In the genomic region with DNA sequence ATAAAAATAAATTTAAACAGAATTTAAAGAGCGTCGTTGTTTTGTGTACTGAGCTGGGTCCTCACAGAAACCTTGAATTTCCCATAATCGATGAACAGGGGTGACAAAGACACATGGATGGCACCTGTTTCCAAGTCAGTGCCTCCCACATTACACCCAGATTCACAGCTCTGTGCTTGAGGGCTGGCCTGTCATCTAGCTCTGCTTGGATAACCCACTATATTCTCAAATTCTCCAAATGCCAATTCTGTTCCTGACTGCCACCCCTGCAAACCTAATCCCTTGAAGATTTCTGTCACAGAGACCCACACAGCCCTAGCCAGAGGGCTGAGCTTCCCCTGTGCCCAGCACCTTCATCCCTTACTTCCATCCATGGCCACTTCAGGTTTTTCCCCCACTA, we compare ENCODE assay signal across 25 mouse cellular contexts.
"Had no signal": no experiment of that assay in that cellular context is flagged by ENCODE, and none has a peak within 500 bp of the region (broad histone marks: within the 10 kb centered on the region; RNA-seq: fewer than 3 reads in every experiment).

No protein-coding gene starts in this region.

- H3K27ac ChIP-seq: heart, adult 2 months; heart, embryonic 13.5 days; heart, embryonic 15.5 days; hindbrain, embryonic 13.5 days; hindbrain, embryonic 15.5 days; hindbrain, postnatal 0 days; kidney, embryonic 15.5 days; kidney, postnatal 0 days; limb, embryonic 13.5 days; limb, embryonic 15.5 days; liver, embryonic 12.5 days had no signal

- H3K36me3 ChIP-seq: heart, embryonic 15.5 days; hindbrain, embryonic 13.5 days; hindbrain, embryonic 15.5 days; kidney, embryonic 15.5 days; limb, embryonic 13.5 days; limb, embryonic 15.5 days; liver, embryonic 12.5 days had no signal

- DNase-seq: gastrocnemius, postnatal 14 days; gastrocnemius, postnatal 36 days; heart, adult 11 months; heart, adult 2 months; heart, postnatal 14 days; heart, postnatal 36 days; kidney, adult 11 months; kidney, adult 2 months; kidney, adult 9 months; kidney, postnatal 14 days; kidney, postnatal 36 days; layer of hippocampus, adult 9-11 months; layer of hippocampus, postnatal 36 days; left cerebral cortex, postnatal 4 days had no signal

- H3K4me1 ChIP-seq: limb, embryonic 15.5 days had no signal

- ATAC-seq: hindbrain, postnatal 0 days; intestine, embryonic 16.5 days; liver, embryonic 12.5 days had no signal

- H3K27me3 ChIP-seq: heart, embryonic 13.5 days; heart, embryonic 15.5 days; hindbrain, embryonic 13.5 days; hindbrain, embryonic 15.5 days; kidney, embryonic 15.5 days; limb, embryonic 13.5 days; limb, embryonic 15.5 days; liver, embryonic 12.5 days had no signal

- H3K4me3 ChIP-seq: heart, adult 2 months; heart, embryonic 13.5 days; heart, embryonic 15.5 days; hindbrain, embryonic 13.5 days; hindbrain, embryonic 15.5 days; kidney, embryonic 15.5 days; limb, embryonic 13.5 days; limb, embryonic 15.5 days; liver, embryonic 12.5 days had no signal
